Mouse (Mus musculus): ENCODE data around the gene Clec16a.

DNA sequence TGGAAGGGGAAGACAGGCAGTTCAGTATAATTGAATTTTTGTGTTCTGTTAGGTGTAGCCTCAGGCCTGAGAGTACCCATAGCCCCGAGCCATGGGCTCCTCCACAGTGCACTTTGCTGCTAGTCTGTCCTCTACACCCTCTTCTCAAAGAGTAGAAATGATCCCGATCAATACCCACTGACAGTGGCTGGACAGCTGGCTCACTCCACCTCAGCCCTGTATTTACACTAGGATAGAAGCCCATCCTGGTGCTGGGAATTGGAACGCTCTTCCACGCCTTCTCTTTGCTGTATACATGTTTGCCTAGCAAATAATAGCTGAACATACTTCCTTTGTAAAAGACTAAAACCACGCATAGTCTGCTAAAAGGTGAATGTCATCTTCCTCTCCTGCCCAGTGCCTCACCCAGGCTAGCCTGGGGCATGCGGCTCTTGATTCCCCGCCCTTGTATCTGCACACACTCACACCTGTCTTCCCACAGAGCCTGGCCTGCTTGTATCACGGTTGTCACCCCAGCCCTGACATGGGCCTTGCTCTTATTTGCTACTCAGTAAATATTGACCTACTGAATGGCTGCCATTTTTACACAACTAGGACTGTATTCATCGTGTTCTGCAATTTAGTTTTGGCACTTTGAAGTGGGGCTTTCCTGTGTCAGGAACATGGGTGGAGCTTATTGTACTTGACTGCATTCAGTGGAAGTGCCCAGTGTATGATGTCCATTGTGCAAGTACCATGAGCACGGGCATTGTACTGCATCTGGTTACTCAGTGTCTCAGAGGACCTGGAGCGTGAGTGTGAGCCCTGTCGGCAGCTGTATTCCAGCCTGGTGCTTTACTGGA is 119.0 kb downstream of the Clec16a start:
- no peak for TF ChIP-seq CTCF (conservative IDR thresholded peaks at IDR 0.05; ENCODE audit: insufficient read depth, insufficient read length, low read depth, low read length)
- TF ChIP-seq POLR2A (IDR thresholded peaks at IDR 0.05; ENCODE audit: low read depth, low read length), result no peak

Measured in kidney, adult 2 months (tissue).